Mouse (Mus musculus) Muller cell, postnatal 12 days (primary cell): Measurements from ENCODE around the gene Olfr1274-ps.
"Not testable (repeated sequence)": the region's sequence is repeated elsewhere in the genome, so short reads cannot be mapped to it uniquely, and the experiment has no call there.

Source experiments
- DNase-seq: peaks from one replicate; pipeline ENCODE4 v3.0.0-alpha.2; 2015; ENCODE audit errors: inconsistent ontology term

Olfr1274-ps gene

GRCm38 (mm10) chr2:90398633-90399107, at the start of gene Olfr1274-ps:
Gene Olfr1274-ps (plus strand): TSS chr2:90398683.
- DNase-seq = not testable (repeated sequence)

DNA sequence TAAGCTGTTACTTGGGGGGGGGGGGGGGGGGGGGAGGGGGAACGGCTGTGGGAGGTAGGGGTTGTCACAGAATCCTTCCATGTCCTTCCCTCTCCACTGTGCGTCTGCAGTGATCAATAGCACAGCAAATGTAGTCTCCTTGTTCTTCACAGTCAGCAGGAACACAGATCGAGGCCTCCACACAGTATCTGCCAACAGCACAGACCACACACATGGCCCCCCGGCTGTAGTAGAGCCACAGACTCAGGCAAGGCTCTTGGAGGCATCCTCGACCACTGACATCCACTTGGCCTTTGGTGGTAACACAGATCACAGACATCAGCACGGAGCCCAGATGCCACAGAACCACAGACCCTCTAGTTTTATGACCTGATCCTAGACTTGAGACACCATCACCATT, 47.4 kb upstream of the Olfr1274-ps start:
- not testable (repeated sequence) for DNase-seq

- DNase-seq = not testable (repeated sequence)
Observed at GRCm38 (mm10) chr2:90351540-90351939, 46.9 kb upstream of the Olfr1274-ps start.

DNA sequence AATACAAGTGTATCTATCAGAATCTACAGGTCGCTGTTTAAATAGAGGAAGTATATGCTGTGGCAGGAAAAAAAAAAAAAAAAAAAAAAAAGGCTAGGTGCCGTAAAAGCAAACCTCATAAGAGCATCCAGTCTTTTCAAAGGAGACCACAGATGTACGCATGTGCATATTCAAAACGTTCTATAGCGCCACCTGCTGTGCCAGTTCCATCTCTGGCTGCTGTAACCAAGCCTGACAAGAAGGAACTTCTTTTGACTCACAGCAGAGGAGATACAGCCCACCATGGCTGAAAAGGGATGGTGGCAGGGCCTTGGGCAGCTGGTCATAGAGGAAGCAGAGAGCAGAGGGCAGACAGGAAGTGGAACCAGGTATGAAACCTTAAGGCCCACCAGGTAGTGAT, 39.3 kb upstream of the Olfr1274-ps start:
- not testable (repeated sequence) for DNase-seq

GRCm38 (mm10) chr2:90360199-90360598, 38.3 kb upstream of the Olfr1274-ps start:
- not testable (repeated sequence) for DNase-seq

GRCm38 (mm10) chr2:90414110-90414821, 15.8 kb downstream of the Olfr1274-ps start:
- peak; percentile 22 for DNase-seq

DNA sequence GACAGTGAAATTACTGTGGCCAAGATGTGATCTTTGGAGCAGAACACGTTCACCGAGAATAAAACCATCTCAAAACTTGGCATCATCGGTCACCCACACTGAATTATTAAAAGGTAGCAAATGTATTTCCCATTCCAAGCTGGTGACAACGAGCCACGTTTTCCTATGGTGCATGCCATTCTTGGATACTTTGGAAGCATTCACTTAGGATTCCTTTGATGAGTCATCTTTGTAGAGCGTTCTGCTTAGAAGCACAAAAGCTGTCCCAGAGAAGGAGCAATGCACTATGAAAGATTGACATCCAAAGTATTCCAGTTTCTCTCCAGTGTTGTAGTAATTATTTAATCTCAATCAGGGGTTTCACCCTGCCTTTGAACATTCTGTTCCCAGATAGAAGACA, 23.8 kb downstream of the Olfr1274-ps start:
- DNase-seq = peak; percentile 93

DNA sequence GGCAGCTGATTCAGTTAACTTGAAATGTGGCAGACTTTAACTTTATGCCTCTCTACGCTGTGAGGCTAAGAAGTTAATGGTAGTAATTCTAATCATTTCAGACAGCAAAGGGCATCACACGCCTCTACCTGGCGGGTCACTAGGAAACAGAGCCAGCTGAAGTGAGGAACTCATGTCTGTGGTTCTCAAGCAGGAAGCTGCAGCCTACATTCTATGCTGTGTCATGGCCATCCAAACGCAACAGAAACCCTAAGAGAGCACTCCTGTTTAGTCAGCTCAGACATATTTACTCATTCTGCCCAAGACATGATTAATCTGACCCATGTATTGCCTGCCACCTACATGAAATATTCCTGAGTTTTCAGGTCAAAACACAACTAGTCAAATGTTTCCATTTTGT, 26.5 kb downstream of the Olfr1274-ps start:
- not testable (repeated sequence) for DNase-seq

GRCm38 (mm10) chr2:90428988-90429717, 30.7 kb downstream of the Olfr1274-ps start:
- DNase-seq = not testable (repeated sequence)

GRCm38 (mm10) chr2:90429782-90430181, 31.3 kb downstream of the Olfr1274-ps start:
- not testable (repeated sequence) for DNase-seq

GRCm38 (mm10) chr2:90437453-90437852, 39.0 kb downstream of the Olfr1274-ps start:
- not testable (repeated sequence) for DNase-seq

GRCm38 (mm10) chr2:90440169-90440568, 41.7 kb downstream of the Olfr1274-ps start:
- not testable (repeated sequence) for DNase-seq

DNA sequence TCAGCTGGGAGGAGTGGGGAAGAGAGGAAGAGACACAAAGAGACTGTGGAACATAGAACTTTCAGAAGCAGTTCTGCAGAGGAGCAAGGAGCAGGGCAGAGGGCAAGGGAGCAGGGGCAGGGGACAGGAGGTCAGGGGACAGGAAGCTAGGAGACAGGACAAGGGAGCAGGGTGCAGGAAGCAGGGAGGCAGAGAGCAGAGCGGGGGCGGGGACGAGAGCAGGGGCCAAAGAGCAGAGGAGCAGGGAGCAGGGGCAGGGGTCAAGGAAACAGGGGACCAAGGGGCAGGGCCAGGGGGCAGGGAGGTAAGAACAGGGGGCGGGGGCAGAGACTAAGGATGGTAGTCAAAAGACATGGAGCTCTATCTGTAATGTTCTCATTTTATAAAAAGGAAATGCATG, 43.3 kb downstream of the Olfr1274-ps start:
- DNase-seq = not testable (repeated sequence)

DNA sequence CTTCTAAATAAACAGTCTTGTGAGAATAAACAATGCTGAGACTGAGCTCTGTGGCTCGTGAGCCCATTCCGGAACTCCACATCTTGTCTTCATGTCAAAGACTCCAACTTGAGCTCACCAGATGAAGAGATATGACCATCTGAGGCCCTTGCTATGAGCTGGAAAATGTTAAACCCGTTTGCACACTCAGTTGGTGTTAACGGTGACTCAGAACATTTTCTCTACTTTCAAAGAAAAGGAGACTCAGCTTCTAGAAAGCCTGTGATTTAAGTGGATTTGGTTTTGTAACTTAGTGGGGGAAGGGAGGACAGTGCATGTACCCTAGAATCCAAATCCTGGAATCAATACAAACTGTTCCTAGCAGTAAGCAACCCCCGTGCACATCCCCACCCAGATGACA, 45.3 kb downstream of the Olfr1274-ps start:
- no peak for DNase-seq

DNA sequence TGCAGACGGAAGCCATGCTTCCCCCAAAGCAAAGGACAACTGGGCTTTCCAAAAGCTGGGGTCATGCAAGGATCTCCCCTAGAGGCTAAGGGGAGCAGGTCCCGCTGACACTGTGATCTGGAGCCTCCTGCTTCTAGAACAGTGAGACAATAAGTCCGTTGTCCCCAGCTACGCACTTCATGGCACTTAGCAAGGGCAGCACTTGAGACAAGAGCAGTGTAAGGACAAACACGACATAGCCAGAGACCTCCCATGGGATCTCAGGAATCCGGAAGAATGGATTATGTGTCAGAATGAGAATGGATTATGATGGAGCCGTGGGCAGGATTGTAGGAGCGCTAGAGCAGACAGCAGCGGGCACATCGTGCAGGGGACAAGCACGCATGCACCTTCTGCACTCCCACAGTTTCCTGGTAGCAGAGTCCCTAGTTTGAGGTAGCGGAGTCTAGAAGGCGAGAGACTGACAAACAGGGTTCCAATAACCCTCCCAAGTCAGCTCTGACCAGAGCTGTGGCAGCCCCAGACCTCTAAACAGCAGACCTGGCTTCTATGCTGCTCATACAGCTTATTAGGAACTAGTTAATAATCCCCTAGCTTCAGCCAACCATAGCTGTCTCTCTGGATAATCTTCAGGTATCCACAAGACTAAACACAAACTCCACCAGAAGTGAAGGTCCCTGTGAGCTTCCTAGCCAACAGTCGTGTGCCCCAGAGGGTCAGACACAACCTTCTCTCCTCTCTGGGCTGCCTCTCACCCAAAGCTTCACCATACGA, 50.7 kb downstream of the Olfr1274-ps start:
- no peak for DNase-seq

DNA sequence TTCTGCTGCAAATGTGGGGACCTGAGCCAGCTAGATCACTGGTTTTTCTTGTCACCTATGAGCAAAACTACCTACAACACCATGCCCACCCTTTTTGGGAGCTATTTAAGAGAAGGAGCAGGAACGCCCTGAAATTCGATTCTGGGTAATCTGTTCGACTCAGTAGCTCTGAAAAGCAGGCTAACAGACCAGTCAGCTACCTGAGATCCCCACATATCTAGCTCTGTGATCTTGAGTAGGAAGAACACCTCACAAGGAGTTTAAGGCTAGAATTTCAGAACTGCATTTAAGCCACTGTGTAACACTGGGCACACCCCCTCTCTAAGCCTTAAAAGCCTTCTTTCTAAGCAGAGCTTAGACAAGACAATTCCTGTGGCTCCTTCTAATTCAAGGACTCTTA, 53.9 kb downstream of the Olfr1274-ps start:
- DNase-seq = no peak
